Mouse (Mus musculus): ENCODE results near the gene Spata25.

Spata25 gene

GRCm38 (mm10) chr2:164805332-164805718 lies 23.0 kb downstream of the Spata25 start:
- under 1% methylated on average over 21 of the region's 21 CpGs for WGBS

- under 1% methylated on average over 47 of the region's 47 CpGs for WGBS
Measured at GRCm38 (mm10) chr2:164804533-164805331, 23.6 kb downstream of the Spata25 start, which contains the start of the genes Acot8 and Zswim3. Acot8 (minus strand) TSS chr2:164804882. Zswim3 (plus strand) TSS chr2:164805098.

- WGBS, result 53% methylated on average over 1 of the region's 1 CpGs
Measured at GRCm38 (mm10) chr2:164803921-164804313, 24.4 kb downstream of the Spata25 start.

GRCm38 (mm10) chr2:164803201-164803920 lies 25.0 kb downstream of the Spata25 start:
- 87% methylated on average over 16 of the region's 16 CpGs for WGBS

- 79% methylated on average over 13 of the region's 13 CpGs for WGBS
Measured at GRCm38 (mm10) chr2:164800252-164801004, 27.9 kb downstream of the Spata25 start.

- 66% methylated on average over 6 of the region's 6 CpGs for WGBS
Measured at GRCm38 (mm10) chr2:164798554-164798953, 29.8 kb downstream of the Spata25 start.

- WGBS, result 74% methylated on average over 4 of the region's 4 CpGs
Measured at GRCm38 (mm10) chr2:164795868-164796267, 32.5 kb downstream of the Spata25 start.

- 17% methylated on average over 5 of the region's 5 CpGs for WGBS
Measured at GRCm38 (mm10) chr2:164794293-164794692, 34.0 kb downstream of the Spata25 start.

GRCm38 (mm10) chr2:164793772-164794171 lies 34.6 kb downstream of the Spata25 start:
- 90% methylated on average over 2 of the region's 2 CpGs for WGBS

GRCm38 (mm10) chr2:164793236-164793635 lies 35.1 kb downstream of the Spata25 start:
- WGBS, result 74% methylated on average over 3 of the region's 3 CpGs

GRCm38 (mm10) chr2:164792400-164793190 lies 35.7 kb downstream of the Spata25 start:
- 80% methylated on average over 12 of the region's 12 CpGs for WGBS

- WGBS, result 74% methylated on average over 18 of the region's 18 CpGs
Measured at GRCm38 (mm10) chr2:164791841-164792261, 36.5 kb downstream of the Spata25 start.

- 83% methylated on average over 4 of the region's 4 CpGs for WGBS
Measured at GRCm38 (mm10) chr2:164790451-164790850, 37.9 kb downstream of the Spata25 start.

- 48% methylated on average over 4 of the region's 4 CpGs for WGBS
Measured at GRCm38 (mm10) chr2:164788411-164788810, 39.9 kb downstream of the Spata25 start.

GRCm38 (mm10) chr2:164787779-164788178 lies 40.6 kb downstream of the Spata25 start:
- WGBS, result 49% methylated on average over 10 of the region's 10 CpGs

- WGBS, result 67% methylated on average over 3 of the region's 3 CpGs
Measured at GRCm38 (mm10) chr2:164787032-164787431, 41.3 kb downstream of the Spata25 start.

GRCm38 (mm10) chr2:164786388-164786885 lies 41.9 kb downstream of the Spata25 start:
- WGBS, result 6% methylated on average over 15 of the region's 15 CpGs

GRCm38 (mm10) chr2:164785481-164786387 lies 42.6 kb downstream of the Spata25 start, which contains the start of gene Snx21:
Snx21 (plus strand) TSS chr2:164785823.
- under 1% methylated on average over 81 of the region's 89 CpGs for WGBS

GRCm38 (mm10) chr2:164784869-164785420 lies 43.4 kb downstream of the Spata25 start:
- WGBS, result 7% methylated on average over 7 of the region's 7 CpGs

All from cerebral cortex, adult 2 months (tissue).